Mouse (Mus musculus) E14TG2a.4 (cell line): ENCODE data around the gene Fxyd5.

ENCODE experiments used
- CTCF ChIP-seq: conservative IDR thresholded peaks from 2 replicates; pipeline ENCODE4 v1.5.1; 2014; ENCODE audit warnings: low read length
- NANOG ChIP-seq: IDR thresholded peaks from 2 replicates; pipeline ENCODE4 v1.6.1; 2014; ENCODE audit warnings: borderline replicate concordance, low read length, mixed read lengths
- POU5F1 ChIP-seq: IDR thresholded peaks from 2 replicates; pipeline ENCODE4 v1.6.1; 2014; ENCODE audit warnings: low read length, borderline replicate concordance

DNA sequence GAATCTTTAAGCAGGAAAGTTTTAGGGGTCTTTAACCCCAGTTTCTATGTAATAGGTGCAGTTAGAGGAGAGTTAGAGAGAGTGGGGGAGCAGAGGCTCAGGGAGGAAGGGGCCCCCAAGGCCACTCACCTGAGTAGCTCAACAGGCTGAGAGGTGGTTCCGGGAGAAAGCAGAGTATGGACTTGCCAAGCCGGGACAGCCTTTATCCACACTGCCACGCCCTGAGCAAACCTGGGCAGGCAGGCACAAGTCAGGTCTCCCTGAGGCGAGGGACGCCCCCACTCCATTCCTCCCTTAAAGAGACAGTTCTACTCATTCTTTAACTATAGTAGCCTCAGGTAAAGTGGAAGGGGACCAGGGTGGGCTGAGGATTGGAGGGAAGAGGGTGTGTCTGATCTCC is 34.2 kb upstream of the Fxyd5 start, which contains the start of gene Fxyd3:
- TF ChIP-seq CTCF (no peak), POU5F1 (no peak), NANOG (no peak)
